Mouse (Mus musculus) myocyte (in vitro differentiated cells): Measurements from ENCODE around the gene Clec16a. TPM values are rescaled to one million over a fixed set of nuclear protein-coding genes. Genes with fewer than 3 reads are reported as not detected.
A peak's percentile ranks its signal among the peaks of the same experiment; 100 is the strongest.

Experiments
- H3K27me3 ChIP-seq: one replicate; pipeline ENCODE4 v1.6.1; 2011; ENCODE audit not compliant: control insufficient read depth, insufficient read depth, insufficient read length
- H3K36me3 ChIP-seq: one replicate; pipeline ENCODE4 v1.6.1; 2011; ENCODE audit not compliant: control insufficient read depth, insufficient read depth
- H3K4me2 ChIP-seq: one replicate; pipeline ENCODE4 v1.6.1; 2011; ENCODE audit warnings: low read depth, control low read depth
- H3K4me3 ChIP-seq: one replicate; pipeline ENCODE4 v1.5.1; 2011; ENCODE audit warnings: mild to moderate bottlenecking, control low read depth, moderate library complexity
- H3K79me2 ChIP-seq: one replicate; pipeline ENCODE4 v1.6.1; 2011; ENCODE audit not compliant: control insufficient read depth, insufficient read depth
- H3ac ChIP-seq: one replicate; pipeline ENCODE4 v1.6.1; 2011; ENCODE audit not compliant: control insufficient read depth, insufficient read length
- CEBPB ChIP-seq: IDR thresholded peaks from 2 replicates; pipeline ENCODE4 v1.6.1; 2011; ENCODE audit warnings: mild to moderate bottlenecking, moderate library complexity; ENCODE audit not compliant: poor library complexity, insufficient read depth, severe bottlenecking
- E2F4 ChIP-seq: IDR thresholded peaks from one replicate; pipeline ENCODE4 v1.6.1; 2011; ENCODE audit warnings: mild to moderate bottlenecking, control low read depth, moderate library complexity; ENCODE audit not compliant: insufficient read depth
- MAX ChIP-seq: IDR thresholded peaks from one replicate; pipeline ENCODE4 v1.6.1; 2011; ENCODE audit warnings: low read depth, mild to moderate bottlenecking, control low read depth
- MYOD1 ChIP-seq, 3 experiments: IDR thresholded peaks; one replicate each; pipeline ENCODE4 v1.6.1; 2011; ENCODE audit warnings: control low read depth in 2 of 3, low read depth in 2 of 3, mild to moderate bottlenecking in 2 of 3, moderate library complexity in 1 of 3; ENCODE audit not compliant: insufficient read length in 2 of 3, control insufficient read depth in 1 of 3
- MYOG ChIP-seq, 3 experiments: IDR thresholded peaks; one replicate each; pipeline ENCODE4 v1.6.1; 2011; ENCODE audit warnings: control low read depth in 2 of 3, low read depth in 2 of 3, mild to moderate bottlenecking in 2 of 3; ENCODE audit not compliant: insufficient read length in 2 of 3, control insufficient read depth in 1 of 3, insufficient read depth in 1 of 3
- POLR2A ChIP-seq: IDR thresholded peaks from one replicate; pipeline ENCODE4 v1.6.1; 2011; ENCODE audit warnings: low read depth, mild to moderate bottlenecking, control low read depth, moderate library complexity; ENCODE audit not compliant: insufficient read length
- POLR2AphosphoS2 ChIP-seq: IDR thresholded peaks from one replicate; pipeline ENCODE4 v1.6.1; 2011; ENCODE audit warnings: low read depth, control low read depth; ENCODE audit not compliant: insufficient read length
- REST ChIP-seq: IDR thresholded peaks from one replicate; pipeline ENCODE4 v1.6.1; 2011; ENCODE audit warnings: mild to moderate bottlenecking, control low read depth, moderate library complexity; ENCODE audit not compliant: insufficient read depth, insufficient read length
- SRF ChIP-seq: IDR thresholded peaks from one replicate; pipeline ENCODE4 v1.6.1; 2011; ENCODE audit warnings: low read depth; ENCODE audit not compliant: control insufficient read depth, insufficient read length
- TCF12 ChIP-seq: IDR thresholded peaks from one replicate; pipeline ENCODE4 v1.6.1; 2011; ENCODE audit warnings: mild to moderate bottlenecking, control low read depth; ENCODE audit not compliant: poor library complexity, insufficient read depth, severe bottlenecking
- TCF3 ChIP-seq: IDR thresholded peaks from one replicate; pipeline ENCODE4 v1.6.1; 2011; ENCODE audit warnings: low read depth, control low read depth; ENCODE audit not compliant: insufficient read length
- USF1 ChIP-seq: IDR thresholded peaks from one replicate; pipeline ENCODE4 v1.6.1; 2011; ENCODE audit warnings: low read depth, mild to moderate bottlenecking, control low read depth, moderate library complexity
- polyA plus RNA-seq: library from polyadenylated mRNA; unstranded; fragments of >200 nt; fragmentation: generic; extraction: Trizol; gene quantifications from one replicate; pipeline ENCODE4 v1.2.1, GENCODE M21; 2012; ENCODE audit warnings: missing spikeins

The Clec16a gene
- polyA plus RNA-seq, 1 experiment: 15.5 TPM

DNA sequence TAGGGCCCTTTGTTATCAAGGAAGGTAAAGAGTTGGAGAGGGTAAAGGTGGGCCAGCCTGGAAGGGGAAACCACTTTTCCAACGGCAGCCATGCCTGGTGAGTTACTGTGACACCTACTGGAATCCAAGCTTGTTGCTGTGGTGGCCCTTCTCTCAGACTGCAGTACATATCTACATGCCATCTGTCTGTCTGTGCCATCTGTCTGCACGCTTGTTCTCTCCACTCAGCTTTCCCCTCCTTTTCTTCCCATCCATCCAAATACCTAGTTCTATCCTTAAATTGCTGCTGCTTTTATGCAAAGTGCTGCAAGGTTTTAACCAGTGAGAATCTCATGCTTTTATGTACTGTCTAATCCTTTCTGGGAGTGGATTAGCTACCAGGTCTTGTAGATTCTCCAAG, 4.5 kb downstream of the Clec16a start:
- Histone ChIP-seq H3ac (no peak overlapping the region), H3K27me3 (no peaks in the 10 kb centered on the region), H3K36me3 (no peaks in the 10 kb centered on the region), H3K4me3 (no peak overlapping the region), H3K79me2 (peaks cover 13% of the 10 kb centered on the region), H3K4me2 (no peak overlapping the region)
- TF ChIP-seq POLR2AphosphoS2 (no peak), MYOD1 (IDR thresholded peaks at IDR 0.05; ENCODE audit: control insufficient read depth in 1 of 3, insufficient read length in 2 of 3, low read depth in 2 of 3) (no peak), MYOG (IDR thresholded peaks at IDR 0.05; ENCODE audit: control insufficient read depth in 1 of 3, insufficient read depth in 1 of 3, insufficient read length in 2 of 3, low read depth in 2 of 3) (no peak), CEBPB (no peak), REST (no peak), SRF (no peak), USF1 (no peak), TCF3 (no peak), TCF12 (no peak), E2F4 (no peak), POLR2A (no peak), MAX (no peak)

DNA sequence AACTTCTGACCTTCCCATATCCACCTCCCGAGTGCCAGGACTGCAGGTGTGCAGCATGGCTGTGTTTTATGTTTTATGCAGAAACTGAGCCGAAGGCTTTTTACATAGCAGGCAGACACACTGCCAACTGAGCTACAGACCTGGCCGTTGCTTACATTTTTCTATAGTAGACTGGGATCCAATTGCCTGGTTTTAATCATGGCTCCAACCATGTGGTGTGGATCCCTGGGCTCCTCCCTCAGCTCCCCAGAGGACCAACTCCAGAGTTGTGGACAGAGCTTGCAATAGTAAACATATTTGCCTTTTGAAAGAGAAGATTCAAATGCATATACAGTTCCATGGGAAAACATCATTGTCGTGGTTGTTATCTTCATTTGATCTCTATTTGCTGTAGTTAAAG, 6.5 kb downstream of the Clec16a start:
- H3K36me3 ChIP-seq: no peaks in the 10 kb centered on the region
- H3K27me3 ChIP-seq: no peaks in the 10 kb centered on the region
- peaks cover 8% of the 10 kb centered on the region for H3K79me2 ChIP-seq
- no peak overlapping the region for H3ac ChIP-seq
- H3K4me3 ChIP-seq: no peak overlapping the region
- H3K4me2 ChIP-seq: no peak overlapping the region
- TF ChIP-seq POLR2AphosphoS2 (no peak), REST (no peak), MYOG (IDR thresholded peaks at IDR 0.05; ENCODE audit: control insufficient read depth in 1 of 3, insufficient read depth in 1 of 3, insufficient read length in 2 of 3, low read depth in 2 of 3) (no peak), E2F4 (no peak), TCF3 (no peak), CEBPB (no peak)

DNA sequence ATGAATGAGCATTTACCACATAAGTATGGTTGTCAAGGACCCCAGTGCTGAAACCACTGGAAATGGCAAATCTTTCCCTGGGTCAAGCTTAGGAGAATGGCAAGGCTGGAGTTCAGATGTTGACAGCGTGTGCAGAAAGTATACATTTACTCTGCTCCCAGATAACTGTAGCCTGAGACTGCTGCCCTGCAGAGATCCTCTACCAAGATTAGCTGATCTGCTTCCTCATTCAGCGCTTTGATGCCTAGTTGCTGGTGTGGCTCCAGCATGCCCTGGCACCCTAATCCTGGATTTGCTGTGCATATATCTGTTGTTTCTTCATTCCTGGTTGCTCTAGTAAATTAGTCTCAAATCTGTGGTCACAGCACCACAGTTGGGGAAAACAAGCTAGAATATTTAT, 8.7 kb downstream of the Clec16a start:
- TF ChIP-seq USF1 (no peak), CEBPB (no peak), MAX (no peak), MYOD1 (IDR thresholded peaks at IDR 0.05; ENCODE audit: control insufficient read depth in 1 of 3, insufficient read length in 2 of 3, low read depth in 2 of 3) (no peak), POLR2AphosphoS2 (no peak), REST (no peak), E2F4 (no peak), MYOG (IDR thresholded peaks at IDR 0.05; ENCODE audit: control insufficient read depth in 1 of 3, insufficient read depth in 1 of 3, insufficient read length in 2 of 3, low read depth in 2 of 3) (no peak), SRF (no peak), TCF12 (no peak), TCF3 (no peak), POLR2A (no peak)
- no peaks in the 10 kb centered on the region for H3K27me3 ChIP-seq

DNA sequence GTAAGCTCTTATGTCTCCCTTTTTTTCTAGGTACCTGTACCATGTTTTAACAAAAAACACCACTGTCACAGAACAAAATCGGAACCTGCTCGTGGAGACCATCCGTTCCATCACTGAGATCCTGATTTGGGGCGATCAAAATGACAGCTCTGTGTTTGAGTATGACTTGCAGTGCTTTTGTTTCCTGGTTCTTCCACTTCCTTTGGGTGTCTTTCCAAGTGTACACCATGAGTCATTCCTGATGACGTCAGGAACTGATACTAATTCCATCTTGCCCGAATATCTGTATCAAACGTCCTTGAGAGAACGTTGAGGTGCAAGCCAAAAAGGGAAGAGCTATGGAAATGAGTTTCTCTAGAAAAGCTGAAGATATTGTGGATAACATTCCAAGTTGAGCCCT, 14.9 kb downstream of the Clec16a start:
- Histone ChIP-seq H3K4me2 (no peak overlapping the region), H3K79me2 (peaks cover 4% of the 10 kb centered on the region), H3K4me3 (no peak overlapping the region), H3K27me3 (no peaks in the 10 kb centered on the region), H3ac (no peak overlapping the region), H3K36me3 (no peaks in the 10 kb centered on the region)
- TF ChIP-seq SRF (no peak), TCF12 (no peak), TCF3 (no peak), USF1 (no peak), POLR2AphosphoS2 (no peak)

More for the DNA sequence above, 8.7 kb downstream of the Clec16a start:
- H3K36me3 ChIP-seq: no peaks in the 10 kb centered on the region
- H3K79me2 ChIP-seq: peaks cover 4% of the 10 kb centered on the region
- no peak overlapping the region for H3K4me2 ChIP-seq
- no peak overlapping the region for H3ac ChIP-seq
- no peak overlapping the region for H3K4me3 ChIP-seq

DNA sequence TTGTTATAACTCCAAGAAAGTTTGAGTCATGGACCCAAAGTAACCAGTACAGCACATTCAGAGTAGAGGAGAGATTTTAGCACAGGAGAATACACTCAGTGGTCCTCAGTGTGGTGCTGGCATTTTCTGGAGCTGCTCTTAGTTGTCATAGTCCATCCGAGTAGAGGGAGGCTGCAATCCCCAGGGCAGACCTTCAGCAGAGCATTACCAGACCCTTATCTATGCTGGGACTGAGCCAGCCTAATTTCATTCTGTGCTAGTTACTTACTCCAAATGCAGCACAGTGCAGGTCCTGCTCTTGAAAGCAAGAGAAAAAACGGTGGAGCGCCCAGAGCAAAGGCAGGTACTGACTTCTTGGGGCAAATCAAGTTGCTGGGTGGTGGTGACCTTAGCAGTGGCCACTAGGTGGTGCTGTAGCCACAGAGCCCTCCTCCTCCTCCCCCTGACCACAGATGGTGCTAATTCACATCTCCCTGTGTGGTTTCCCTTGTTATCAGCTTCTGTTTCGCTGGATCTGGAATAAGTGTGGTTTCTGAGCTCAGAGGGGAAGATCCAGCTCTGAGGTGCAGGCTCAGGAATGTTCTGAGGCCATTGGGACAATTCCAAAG, 20.2 kb downstream of the Clec16a start:
- H3K4me3 ChIP-seq: no peak overlapping the region
- TF ChIP-seq MYOD1 (IDR thresholded peaks at IDR 0.05; ENCODE audit: control insufficient read depth in 1 of 3, insufficient read length in 2 of 3, low read depth in 2 of 3) (peak in 1 of 3 experiments; percentile 27), SRF (no peak)
- no peaks in the 10 kb centered on the region for H3K36me3 ChIP-seq
- H3K79me2 ChIP-seq: no peaks in the 10 kb centered on the region
- no peaks in the 10 kb centered on the region for H3K27me3 ChIP-seq
- no peak overlapping the region for H3K4me2 ChIP-seq
- no peak overlapping the region for H3ac ChIP-seq
